Mouse (Mus musculus): Measurements from ENCODE around the gene Bank1.
A peak's percentile ranks its signal among the peaks of the same experiment; 100 is the strongest.
"Not testable (repeated sequence)": the region's sequence is repeated elsewhere in the genome, so short reads cannot be mapped to it uniquely, and the experiment has no call there.

Bank1 gene

DNA sequence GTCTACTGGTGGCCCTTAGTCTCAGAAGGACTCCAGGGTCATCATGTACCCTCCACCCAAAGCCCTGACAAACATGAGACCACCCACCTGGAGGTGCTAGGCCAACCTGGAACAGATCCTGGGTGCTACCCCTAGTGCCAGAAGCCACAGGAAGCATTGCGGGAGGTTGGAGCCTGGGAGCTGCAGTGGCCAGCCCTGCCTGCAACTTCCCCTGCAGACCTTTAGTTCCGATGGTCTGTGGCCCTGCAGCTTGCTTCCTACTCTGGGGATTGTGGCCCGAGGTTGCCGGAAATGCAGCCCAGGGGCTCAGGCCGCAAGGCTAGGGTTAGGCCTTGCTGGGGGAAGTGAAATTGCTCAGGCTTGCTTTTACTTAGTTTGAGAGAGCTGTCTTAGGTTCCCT lies at the start of gene Bank1:
Bank1 (minus strand) TSS at position 284 of the 400 bp plus-strand sequence.
- DNase-seq (ENCODE audit: low spot score): peak; percentile 17

DNA sequence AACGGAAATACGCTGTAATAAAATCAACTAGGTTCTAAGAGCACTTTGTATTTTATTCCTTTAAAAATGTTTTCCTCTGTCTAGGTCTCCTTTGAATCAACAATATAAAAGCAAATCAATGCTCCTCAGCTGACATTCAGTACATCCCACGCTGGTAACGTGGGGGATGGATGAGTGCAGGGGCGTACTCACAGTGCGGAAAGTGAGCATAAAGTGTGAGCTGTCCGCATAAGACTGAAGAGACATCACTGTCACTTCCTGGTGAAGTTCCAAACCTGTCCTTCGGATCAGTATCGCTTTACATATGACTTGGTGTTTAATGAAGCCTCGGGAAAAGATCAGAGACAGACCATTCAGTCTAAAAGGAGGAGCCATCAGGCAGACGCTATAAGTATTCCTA lies 44.0 kb upstream of the Bank1 start:
- DNase-seq (ENCODE audit: low spot score): no peak

DNA sequence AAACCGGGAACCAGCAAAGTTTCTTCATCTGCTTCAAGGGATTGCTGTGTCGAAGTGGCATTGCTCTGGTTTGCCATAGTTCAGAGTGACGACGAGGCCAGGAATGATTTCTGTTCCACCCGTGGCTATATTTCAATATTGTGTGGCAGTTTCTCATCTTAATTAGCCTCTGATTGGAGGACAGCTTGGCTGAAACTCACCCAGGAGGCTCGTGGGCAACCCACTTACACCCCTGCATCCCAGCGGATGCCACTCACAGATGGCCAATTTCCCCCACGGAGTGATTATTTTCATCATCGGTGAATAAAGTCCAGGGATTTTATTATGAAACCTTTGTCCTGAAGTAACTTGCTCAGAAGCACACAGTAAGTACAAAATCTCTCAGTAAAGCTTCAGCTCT lies 43.6 kb upstream of the Bank1 start:
- no peak for DNase-seq (ENCODE audit: low spot score)

DNA sequence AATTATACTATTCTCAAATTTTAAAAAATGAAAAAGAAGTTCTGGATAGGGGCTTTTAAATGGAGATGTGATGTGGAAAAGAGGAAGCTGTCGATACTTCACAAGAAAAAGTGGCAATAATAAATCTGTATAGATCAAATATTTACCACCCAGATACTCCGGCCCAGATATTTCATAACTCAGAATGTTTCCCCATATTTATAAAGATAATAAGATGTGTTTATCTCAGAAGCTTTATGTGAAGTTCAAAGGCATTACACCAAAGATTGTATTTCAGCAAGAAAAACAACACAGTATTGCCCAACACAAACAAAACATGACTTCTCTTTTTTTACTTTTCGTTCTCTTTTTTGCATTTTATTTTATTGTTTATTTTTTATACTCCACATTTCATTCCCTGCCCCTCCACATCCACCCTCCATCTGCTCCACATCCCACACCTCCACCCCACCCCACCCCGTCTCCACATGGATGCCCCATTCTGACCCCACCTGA lies 42.7 kb upstream of the Bank1 start:
- no peak for DNase-seq (ENCODE audit: low spot score)

DNA sequence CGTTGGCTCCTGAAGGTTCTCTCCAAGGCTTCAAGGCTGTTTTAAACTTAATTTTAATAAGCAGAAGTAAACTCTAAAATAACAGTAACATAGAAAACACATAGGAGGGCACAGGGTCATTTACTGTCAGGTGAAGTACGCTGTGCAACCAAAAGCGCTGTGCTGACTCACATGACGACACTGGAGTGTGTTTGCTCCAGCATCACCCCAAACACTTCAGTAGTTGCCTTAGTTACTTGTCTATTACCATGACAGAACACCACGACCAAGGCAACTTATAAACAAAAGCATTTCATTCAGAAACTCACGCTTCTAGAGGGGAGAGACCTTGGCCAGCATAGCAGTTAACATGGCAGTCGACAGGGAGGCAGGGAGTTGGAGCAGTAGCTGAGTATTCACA lies 23.8 kb upstream of the Bank1 start:
- no peak for DNase-seq (ENCODE audit: low spot score)

DNA sequence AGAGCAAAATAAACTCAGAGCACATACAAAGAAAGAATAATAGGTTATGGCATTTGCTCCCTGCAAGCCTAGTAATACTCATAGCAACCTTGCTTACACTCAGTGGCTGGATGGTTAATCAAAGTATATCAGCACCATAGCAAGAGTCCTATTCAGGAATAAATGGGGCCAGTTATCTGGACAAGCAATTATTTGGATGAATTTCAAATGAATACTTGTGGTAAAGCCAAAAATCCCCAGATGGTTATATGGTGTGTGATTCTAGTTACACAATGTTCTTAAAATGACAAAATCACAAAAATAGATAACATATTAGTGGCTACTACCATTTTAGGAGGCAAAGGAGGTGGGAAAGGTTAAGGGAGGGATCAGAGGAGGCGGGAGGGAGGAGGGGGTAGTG lies 22.7 kb upstream of the Bank1 start:
- DNase-seq (ENCODE audit: low spot score): no peak

DNA sequence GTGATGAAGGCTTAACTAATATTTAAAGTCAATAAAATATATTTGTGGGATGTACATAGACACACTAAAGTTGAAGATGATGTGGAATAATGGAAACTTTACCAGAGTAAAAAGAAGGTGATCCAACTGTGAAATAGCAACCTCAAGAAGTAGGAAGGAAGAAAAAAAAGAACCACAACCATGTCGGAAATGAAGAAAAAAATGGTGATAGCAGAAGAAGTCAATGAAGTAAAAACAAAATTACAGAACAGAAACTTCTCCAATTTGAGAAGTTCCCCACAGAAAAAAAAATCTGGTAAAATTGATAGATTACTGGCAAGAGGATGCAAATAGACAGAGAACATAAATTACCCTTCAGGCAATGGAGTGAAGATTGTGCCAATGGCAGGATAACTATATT lies 21.4 kb upstream of the Bank1 start:
- DNase-seq (ENCODE audit: low spot score): no peak

DNA sequence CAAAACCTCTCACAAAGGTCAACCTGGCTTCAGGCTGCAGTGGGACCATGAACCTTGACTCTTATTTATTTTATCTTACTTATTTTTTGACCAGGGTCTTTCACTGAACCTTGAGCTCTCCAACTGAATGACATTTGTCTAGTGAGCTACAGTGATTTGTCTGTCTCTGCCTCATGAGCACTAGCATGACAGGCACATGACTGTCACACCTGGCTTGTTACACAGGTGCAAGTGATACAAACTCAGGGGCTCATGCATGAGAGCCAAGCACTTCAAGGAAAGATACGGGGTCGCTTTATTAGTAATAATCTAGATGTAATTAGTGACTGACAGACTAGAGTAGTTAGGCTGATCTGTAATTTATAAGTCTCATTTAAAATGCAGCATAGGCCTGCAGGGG lies 16.0 kb upstream of the Bank1 start:
- no peak for DNase-seq (ENCODE audit: low spot score)

DNA sequence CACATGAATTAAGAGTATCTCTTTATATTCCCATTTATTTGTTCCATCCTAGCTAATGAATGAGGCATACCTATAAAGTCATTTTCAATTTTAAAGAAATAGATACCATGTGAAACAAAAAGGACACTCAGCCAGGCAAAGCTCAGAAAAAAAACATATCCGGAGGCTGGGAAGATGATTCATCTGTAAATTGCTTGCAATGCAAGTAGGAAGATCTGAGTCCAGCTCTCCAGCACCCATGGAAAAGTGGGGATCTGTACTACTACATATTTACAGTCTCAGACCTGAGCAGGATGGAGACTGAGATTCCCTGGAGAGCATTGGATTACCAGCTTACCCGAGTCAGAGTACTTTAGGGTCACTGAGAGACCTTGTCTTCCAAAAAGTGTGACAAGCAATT lies 14.0 kb upstream of the Bank1 start:
- DNase-seq (ENCODE audit: low spot score): no peak

DNA sequence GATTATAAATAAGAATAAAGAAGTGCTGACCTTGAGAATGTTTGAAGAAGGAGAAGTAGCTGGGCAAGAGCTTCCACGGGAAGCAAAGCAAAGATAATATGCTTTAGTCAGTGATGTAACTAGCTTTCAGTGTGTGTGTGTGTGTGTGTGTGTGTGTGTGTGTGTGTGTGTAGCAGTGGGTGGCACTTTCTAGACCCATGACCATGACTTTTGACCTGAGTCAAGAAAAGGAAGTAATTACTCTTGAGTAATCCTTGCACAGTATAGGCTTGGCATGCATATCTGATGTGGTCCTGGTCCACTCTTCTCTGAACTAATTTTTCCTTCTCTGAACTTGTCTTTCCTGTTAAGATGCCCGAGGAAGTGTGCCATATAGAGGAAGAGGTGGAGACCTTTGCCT lies 5.3 kb upstream of the Bank1 start:
- no peak for DNase-seq (ENCODE audit: low spot score)

DNA sequence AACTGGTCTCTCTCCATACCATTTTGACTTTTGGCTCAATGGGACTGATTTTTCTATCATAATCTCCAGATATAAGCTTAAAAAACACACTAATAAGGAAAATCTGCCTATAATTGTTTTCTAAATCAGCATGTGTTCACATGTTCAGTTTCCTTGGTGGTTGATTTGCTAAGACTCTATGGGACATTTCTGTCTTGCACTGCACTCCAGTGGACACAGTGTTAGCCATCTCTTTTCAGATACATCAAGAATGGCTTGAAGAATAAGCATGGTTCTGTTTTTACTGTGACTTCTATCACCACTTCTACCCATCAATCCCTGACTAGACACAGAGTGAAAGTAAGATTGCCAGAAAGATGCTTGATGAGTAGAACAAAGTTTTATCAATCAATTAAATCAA lies 4.2 kb upstream of the Bank1 start:
- no peak for DNase-seq (ENCODE audit: low spot score)

DNA sequence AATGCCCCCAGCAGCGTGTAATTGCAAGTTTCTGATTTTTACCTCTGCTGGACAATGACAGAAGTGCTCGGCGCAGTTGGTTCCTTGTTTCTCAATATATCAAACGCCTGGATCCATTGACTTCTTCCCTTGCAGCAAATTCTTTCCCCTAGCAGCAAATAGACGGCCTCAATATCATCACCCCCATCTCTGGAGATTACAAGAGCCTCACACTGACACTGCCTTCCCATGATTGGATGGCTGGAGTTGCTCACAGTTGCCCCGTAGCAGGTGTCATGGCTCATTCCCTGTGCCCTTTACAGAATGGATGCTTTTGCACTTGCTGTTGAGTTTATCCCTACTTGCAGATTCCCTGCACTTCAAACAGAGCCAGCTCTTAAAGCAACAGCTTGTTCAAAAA lies 3.3 kb upstream of the Bank1 start:
- no peak for DNase-seq (ENCODE audit: low spot score)

DNA sequence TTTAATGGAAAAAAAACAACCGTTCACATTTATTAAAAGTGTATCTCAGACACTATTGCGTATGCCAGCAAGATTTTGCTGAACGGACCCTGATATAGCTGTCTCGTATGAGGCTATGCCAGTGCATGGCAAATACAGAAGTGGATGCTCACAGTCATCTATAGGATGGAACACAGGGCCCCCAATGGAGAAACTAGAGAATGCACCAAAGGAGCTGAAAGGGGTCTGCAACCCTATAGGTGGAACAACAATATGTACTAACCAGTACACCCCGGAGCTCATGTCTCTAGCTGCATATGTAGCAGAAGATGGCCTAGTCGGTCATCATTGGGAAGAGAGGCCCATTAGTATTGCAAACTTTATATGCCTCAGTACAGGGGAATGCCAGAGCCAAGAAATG lies 1.1 kb downstream of the Bank1 start:
- DNase-seq (ENCODE audit: low spot score): not testable (repeated sequence)

DNA sequence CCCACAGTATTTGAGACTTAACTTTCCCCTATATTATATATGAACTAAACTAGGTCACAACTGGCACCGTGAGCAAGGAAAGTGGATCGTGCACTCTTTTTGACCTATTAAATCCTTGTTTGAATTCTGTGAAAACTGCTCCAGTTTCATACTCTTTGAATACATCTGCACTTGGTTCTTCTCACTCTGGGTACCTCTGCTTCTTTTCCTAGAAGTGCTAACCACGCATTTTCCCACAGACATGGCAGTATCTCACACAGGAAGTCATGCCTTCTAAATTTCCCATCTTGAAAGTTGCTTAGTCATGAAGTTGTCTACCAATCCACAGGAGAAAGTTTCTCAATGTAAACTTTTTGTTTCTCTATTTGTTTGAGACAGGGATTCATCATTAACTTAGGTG lies 3.9 kb downstream of the Bank1 start:
- no peak for DNase-seq (ENCODE audit: low spot score)

DNA sequence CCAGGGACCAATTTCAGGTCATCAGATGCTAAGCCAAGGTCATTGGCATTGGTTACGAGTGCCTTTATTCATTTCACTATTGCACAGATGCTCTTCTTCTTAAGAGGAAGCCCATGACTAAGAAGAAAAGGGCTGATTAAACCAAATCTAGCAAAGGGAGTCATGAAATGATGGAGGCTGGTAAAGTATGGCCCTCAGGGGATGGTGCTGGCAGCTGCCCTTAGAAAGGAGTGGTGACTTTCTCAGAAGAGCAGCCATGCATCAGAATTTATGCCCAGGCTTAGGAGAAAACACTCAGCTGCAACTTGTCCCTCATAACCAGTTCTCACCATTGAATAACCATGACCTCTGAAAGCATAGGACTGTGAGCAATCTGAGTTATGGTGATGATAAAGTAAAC lies 17.4 kb downstream of the Bank1 start:
- DNase-seq (ENCODE audit: low spot score): no peak

DNA sequence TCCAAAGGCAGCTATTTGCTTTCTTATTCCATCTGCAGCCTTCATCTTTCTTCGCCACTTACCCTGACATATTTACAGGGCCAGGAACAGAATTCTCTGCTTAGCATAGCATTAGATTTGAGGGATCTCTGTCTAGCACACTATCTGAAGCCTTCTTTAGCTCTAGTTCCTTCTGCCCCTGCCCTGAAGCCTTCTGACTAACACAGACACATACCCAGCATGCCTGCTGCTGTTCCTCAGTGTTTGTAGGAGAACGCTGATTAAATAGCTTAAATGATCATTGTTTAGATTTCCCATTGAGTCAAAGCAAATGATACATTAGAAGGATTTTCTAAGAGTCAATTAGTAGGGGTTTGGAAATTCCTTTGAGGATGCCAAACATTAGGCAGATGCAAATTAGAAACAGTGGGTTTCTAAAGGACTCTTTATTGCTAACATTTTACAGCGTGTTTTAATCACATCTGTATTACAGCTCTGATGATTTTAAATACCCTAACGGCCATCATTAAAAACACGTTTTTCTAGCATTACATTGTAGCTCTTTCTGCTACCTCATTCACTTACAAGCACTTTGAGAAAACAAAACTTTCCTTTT lies 19.2 kb downstream of the Bank1 start:
- DNase-seq (ENCODE audit: low spot score): no peak

DNA sequence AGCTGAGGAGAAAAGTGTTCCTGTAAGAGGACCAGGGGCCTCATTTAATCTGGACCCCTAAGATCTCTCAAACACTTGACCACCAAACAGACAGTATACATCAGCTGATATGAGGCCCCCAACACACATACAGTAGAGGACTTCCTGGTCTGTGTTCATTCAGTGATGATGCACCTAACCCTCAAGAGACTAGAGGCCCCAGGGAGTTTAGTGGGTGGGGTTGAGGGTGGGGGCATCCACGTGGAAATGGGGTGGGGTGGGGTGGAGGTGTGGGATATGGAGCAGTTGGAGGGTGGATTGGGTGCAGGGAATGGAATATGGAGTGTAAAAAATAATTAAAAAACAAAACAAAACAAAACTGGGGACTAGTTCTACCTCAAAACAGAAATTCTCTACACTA lies 23.3 kb downstream of the Bank1 start:
- DNase-seq (ENCODE audit: low spot score): no peak

DNA sequence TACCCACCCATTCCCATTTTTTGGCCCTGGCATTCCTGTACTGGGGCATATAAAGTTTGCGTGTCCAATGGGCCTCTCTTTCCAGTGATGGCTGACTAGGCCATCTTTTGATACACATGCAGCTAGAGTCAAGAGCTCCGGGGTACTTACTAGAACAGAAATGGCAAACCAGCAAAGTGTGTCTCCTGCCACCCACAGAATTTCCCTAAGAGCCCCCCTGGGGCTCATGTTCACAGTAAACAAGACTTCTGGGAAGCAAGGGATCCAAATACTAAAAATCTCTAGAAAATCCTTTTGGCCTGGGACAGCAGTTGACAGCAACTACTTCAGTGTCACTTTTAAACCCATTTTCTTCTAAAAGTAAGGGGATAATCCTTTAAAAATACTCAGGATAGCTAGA lies 25.1 kb downstream of the Bank1 start:
- DNase-seq (ENCODE audit: low spot score): not testable (repeated sequence)

DNA sequence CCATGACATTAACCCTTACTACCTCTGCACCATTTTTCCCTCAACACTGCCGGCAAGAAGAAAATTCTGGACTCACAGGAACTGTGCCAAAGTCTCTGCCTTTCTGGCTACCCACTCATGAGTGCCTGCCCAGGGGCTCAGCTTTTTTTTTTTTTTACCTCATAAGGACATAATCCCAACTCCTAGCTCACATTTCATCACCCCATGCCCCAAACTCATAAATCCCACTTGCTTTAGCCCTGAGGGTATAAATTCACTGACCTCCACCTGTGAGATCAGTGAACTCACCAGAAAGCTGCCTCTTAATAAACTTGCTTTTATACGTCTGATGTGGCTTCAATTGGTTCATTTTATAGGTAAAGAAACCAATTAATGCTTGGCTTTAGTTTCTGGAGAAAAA lies 28.5 kb downstream of the Bank1 start:
- DNase-seq (ENCODE audit: low spot score): no peak

DNA sequence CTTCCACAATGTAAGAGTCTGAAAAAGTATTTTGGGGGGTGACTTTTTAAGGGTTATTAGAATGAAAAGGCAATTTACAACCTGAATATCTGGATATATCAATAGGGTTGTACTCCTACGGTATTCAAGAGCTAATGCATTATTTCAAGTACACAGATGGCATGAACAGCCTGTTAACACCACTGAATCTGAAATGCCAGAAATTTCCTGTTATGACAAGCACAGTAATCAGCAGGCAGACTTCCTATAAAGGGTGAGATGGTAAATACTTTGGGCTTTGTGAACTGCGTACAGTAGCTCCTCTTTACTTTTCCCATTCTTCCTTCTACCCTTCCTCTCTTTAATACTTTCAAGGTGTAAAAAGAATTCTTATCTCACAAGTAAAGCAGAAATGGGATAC lies 30.6 kb downstream of the Bank1 start:
- no peak for DNase-seq (ENCODE audit: low spot score)

DNA sequence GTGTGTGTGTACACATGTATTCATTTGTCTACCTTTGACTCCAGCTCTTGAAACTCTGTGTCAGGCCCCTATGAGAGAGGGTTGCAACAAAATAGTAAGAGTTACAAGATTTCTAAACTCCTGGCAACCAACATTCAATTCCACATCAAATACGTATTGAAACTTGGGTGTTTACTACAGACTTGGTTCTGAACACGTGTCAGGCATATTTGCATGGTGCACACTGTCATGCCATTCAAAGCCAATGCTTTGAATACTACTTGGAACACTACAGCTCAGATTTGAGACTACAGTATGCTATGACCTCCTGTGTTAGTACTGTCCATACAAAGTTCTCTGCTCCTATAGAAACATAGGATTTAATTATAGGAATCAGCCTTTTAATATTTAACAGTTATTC lies 38.0 kb downstream of the Bank1 start:
- DNase-seq (ENCODE audit: low spot score): no peak

DNA sequence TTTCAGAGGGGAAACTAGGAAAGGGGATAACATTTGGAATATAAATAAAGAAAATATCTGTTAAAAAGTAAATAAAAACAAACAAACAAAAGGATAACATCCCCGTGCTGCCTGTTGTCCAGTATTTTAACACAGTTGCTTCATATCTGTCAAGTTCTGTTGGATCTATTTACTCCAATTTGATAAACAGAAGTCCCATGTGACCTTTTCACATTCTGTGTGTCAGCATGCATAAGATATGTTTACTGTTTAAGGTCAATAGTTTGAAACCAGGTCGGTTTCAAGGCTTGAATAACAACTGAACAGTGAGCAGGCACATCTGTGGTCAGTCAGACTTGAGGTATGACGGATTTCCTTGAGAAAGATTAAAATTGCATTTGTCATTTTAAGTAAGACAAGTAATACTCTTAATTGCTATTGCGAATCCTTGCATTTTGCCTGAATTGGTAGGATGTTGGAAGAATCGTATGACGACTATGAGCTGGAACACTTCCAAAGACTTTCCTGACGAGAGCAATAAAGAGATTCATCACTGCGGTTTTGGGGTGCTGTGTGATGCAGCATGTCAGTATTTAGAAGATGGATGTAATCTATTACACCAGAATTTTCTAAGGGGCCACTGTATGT lies 60.8 kb downstream of the Bank1 start:
- DNase-seq (ENCODE audit: low spot score): no peak

DNA sequence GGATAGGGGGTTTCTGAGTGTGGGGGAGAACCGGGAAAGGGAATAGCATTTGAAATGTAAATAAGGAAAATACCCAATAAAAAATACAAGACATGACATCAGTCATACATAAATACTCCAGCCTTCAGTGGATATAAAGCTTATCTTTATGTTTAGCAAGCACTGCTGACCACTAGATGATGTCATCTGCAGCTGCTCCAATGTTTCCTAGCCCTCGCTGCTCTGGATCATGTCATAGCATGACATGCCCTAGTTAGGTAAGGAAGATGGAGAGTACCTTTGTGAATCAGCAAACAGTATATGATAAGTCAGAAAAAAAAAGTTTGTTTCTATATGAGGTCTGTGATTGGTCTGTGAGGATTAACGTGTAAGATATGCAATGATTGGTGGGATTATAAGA lies 68.1 kb downstream of the Bank1 start:
- no peak for DNase-seq (ENCODE audit: low spot score)

DNA sequence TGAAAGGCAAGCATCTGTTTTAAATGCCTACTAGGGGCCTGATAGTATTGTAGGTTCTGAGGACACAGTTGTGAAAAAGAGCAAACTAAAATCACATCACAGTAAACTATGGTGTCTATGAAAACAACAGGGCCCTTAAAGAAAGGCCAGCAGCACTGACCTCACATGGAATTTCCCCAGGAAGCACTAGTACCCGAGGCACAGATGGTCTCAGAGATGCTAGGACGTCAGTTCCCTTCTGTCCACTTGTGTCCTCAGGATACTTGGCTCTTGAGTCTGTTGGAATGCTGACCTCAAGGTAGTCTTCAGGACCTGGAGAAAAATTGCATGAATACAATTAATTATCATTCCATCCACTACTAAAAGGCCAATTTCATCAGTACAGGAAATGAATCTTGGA lies 71.2 kb downstream of the Bank1 start:
- no peak for DNase-seq (ENCODE audit: low spot score)

Measured in T-cell, adult 2 months (primary cell).